Mouse (Mus musculus): ENCODE measurements at regions not wholly inside any gene's neighbourhood (a gene's known extent, or its start where the extent isn't known, plus 50 kb on each side); places are given as distances from the start of the nearest gene placed in this dataset.
A peak's percentile ranks its signal among the peaks of the same experiment; 100 is the strongest.
"Not testable (repeated sequence)": the region's sequence is repeated elsewhere in the genome, so short reads cannot be mapped to it uniquely, and the experiment has no call there.

- intact Hi-C loops (cut with DNase I): no loop called here
- no peak for DNase-seq (ENCODE audit: low spot score in 2 of 2)
Observed at GRCm38 (mm10) chr9:83728428-83728827, 77.6 kb downstream of the Elovl4 start.

GRCm38 (mm10) chr9:83727462-83728189 lies 78.5 kb downstream of the Elovl4 start:
- peak; percentile 73 to 78 for DNase-seq (ENCODE audit: low spot score in 2 of 2)

GRCm38 (mm10) chr9:83726979-83727378 lies 79.1 kb downstream of the Elovl4 start:
- intact Hi-C loops (cut with DNase I): loop anchor here (1.0 kb wide), 1 partner anchor 36 kb away; no protein-coding TSS in a partner anchor
- no peak for DNase-seq (ENCODE audit: low spot score in 2 of 2)

More at GRCm38 (mm10) chr9:83727462-83728189, 78.5 kb downstream of the Elovl4 start:
- intact Hi-C loops (cut with DNase I): loop anchor here (1.0 kb wide), 1 partner anchor 36 kb away; no protein-coding TSS in a partner anchor

- DNase-seq (ENCODE audit: low spot score in 2 of 2): peak in 1 of 2 experiments; percentile 43
- intact Hi-C loops (cut with DNase I): no loop called here
Observed at GRCm38 (mm10) chr9:83726105-83726504, 80.0 kb downstream of the Elovl4 start.

GRCm38 (mm10) chr9:83725545-83725944 lies 80.5 kb downstream of the Elovl4 start:
- DNase-seq (ENCODE audit: low spot score in 2 of 2): no peak

GRCm38 (mm10) chr9:83720982-83721381 lies 85.1 kb downstream of the Elovl4 start:
- DNase-seq (ENCODE audit: low spot score in 2 of 2): no peak

More at GRCm38 (mm10) chr9:83725545-83725944, 80.5 kb downstream of the Elovl4 start:
- intact Hi-C loops (cut with DNase I): no loop called here

GRCm38 (mm10) chr9:83719811-83720210 lies 86.3 kb downstream of the Elovl4 start:
- no peak for DNase-seq (ENCODE audit: low spot score in 2 of 2)

More at GRCm38 (mm10) chr9:83720982-83721381, 85.1 kb downstream of the Elovl4 start:
- intact Hi-C loops (cut with DNase I): no loop called here

GRCm38 (mm10) chr9:83718084-83718483 lies 88.0 kb downstream of the Elovl4 start:
- intact Hi-C loops (cut with DNase I); DNase-seq (ENCODE audit: low spot score in 2 of 2): not testable (repeated sequence)

More at GRCm38 (mm10) chr9:83719811-83720210, 86.3 kb downstream of the Elovl4 start:
- intact Hi-C loops (cut with DNase I): no loop called here

- no peak for DNase-seq (ENCODE audit: low spot score in 2 of 2)
- intact Hi-C loops (cut with DNase I): no loop called here
Observed at GRCm38 (mm10) chr9:83716101-83716763, 89.8 kb downstream of the Elovl4 start.

GRCm38 (mm10) chr9:83707361-83707760 lies 98.7 kb downstream of the Elovl4 start:
- no peak for DNase-seq (ENCODE audit: low spot score in 2 of 2)
- intact Hi-C loops (cut with DNase I): no loop called here

- intact Hi-C loops (cut with DNase I): no loop called here
- no peak for DNase-seq (ENCODE audit: low spot score in 2 of 2)
Observed at GRCm38 (mm10) chr9:83706071-83706470, 100.0 kb downstream of the Elovl4 start.

GRCm38 (mm10) chr9:83704186-83704585 lies 101.9 kb downstream of the Elovl4 start:
- intact Hi-C loops (cut with DNase I): no loop called here
- DNase-seq (ENCODE audit: low spot score in 2 of 2): no peak

GRCm38 (mm10) chr9:83700916-83701315 lies 105.2 kb downstream of the Elovl4 start:
- intact Hi-C loops (cut with DNase I): no loop called here
- no peak for DNase-seq (ENCODE audit: low spot score in 2 of 2)

GRCm38 (mm10) chr9:83700056-83700455 lies 106.0 kb downstream of the Elovl4 start:
- no peak for DNase-seq (ENCODE audit: low spot score in 2 of 2)
- intact Hi-C loops (cut with DNase I): no loop called here

GRCm38 (mm10) chr9:83691332-83692198 lies 114.5 kb downstream of the Elovl4 start:
- intact Hi-C loops (cut with DNase I): loop anchor here (1.0 to 5.0 kb wide), 2 partner anchors 36 to 309 kb away; no protein-coding TSS in a partner anchor
- DNase-seq (ENCODE audit: low spot score in 2 of 2): peak; percentile 75 to 86

Measured in left cerebral cortex, postnatal 25 days (tissue).